In the genomic region with DNA sequence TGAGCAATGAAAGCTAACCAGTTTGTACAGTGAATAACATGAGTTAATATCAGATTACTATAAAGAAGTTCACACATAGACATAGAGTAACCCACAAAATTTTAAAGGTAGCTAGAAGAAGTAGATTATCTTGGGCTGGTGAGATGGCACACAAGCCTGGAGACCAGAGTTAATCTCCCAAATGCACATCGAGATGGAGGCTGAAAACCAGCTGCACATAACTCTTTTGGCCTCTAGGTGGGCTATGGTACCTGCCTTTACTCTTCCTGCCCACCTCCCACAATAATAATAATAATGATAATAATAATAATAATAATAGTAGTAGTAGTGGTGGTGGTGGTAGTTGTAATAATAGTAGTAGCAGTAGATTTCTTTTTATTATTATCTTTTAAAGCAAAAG, we compare ENCODE assay signal across 26 mouse cellular contexts. TPM values are rescaled to one million over a fixed set of nuclear protein-coding genes. Genes with fewer than 3 reads are reported as not detected.
A peak's percentile ranks its signal among the peaks of the same experiment; 100 is the strongest.
DNase-seq lines count a peak whose midpoint lies in the region; ATAC-seq and TF ChIP-seq lines count a peak whose summit lies in the region.
"Had no signal": no experiment of that assay in that cellular context is flagged by ENCODE, and none has a peak within 500 bp of the region (broad histone marks: within the 10 kb centered on the region; RNA-seq: fewer than 3 reads in every experiment).

No protein-coding gene starts in this region.

- no peaks in the 10 kb centered on the region for H3K4me1 ChIP-seq in intestine, postnatal 0 days (replicated peaks; ENCODE audit: control insufficient read depth, insufficient read depth, low read length)
- H3K4me1 ChIP-seq in intestine, embryonic 16.5 days (ENCODE audit: control insufficient read depth, insufficient read depth, low read length), result no peaks in the 10 kb centered on the region
- 0 out of 2 replicates have a peak, but pooled peaks cover 4% of the 10 kb centered on the region for H3K4me1 ChIP-seq in E14TG2a.4 (replicated peaks; ENCODE audit: low read depth, low read length)
- H3K4me1 ChIP-seq: heart, embryonic 15.5 days; stomach, embryonic 15.5 days had no signal

- H3K36me3 ChIP-seq in intestine, postnatal 0 days (ENCODE audit: control insufficient read depth, insufficient read depth), result peaks cover 47% of the 10 kb centered on the region
- H3K36me3 ChIP-seq in intestine, embryonic 16.5 days (ENCODE audit: control insufficient read depth, insufficient read depth, low read length), result peaks cover 3% of the 10 kb centered on the region; the same call in 1 of the 2 replicates
- H3K36me3 ChIP-seq in E14TG2a.4 (ENCODE audit: insufficient read depth, low read length), result peaks cover 69% of the 10 kb centered on the region

- H3K27me3 ChIP-seq in intestine, postnatal 0 days (replicated peaks; ENCODE audit: control insufficient read depth, insufficient read depth, low read length), result no peaks in the 10 kb centered on the region
- H3K27me3 ChIP-seq in intestine, embryonic 16.5 days (replicated peaks; ENCODE audit: control insufficient read depth, insufficient read depth, low read length), result no peaks in the 10 kb centered on the region
- H3K27me3 ChIP-seq in E14TG2a.4 (ENCODE audit: insufficient read depth, low read length), result no peaks in the 10 kb centered on the region
- H3K27me3 ChIP-seq: heart, embryonic 15.5 days; stomach, embryonic 15.5 days had no signal

- no peak overlapping the region for H3K4me3 ChIP-seq in intestine, postnatal 0 days (ENCODE audit: low read depth, low read length)
- H3K4me3 ChIP-seq in intestine, embryonic 16.5 days (ENCODE audit: low read length), result no peak overlapping the region
- H3K4me3 ChIP-seq in E14TG2a.4 (replicated peaks; ENCODE audit: low read length), result no peak overlapping the region
- H3K4me3 ChIP-seq: gastrocnemius, adult 2 months; heart, embryonic 15.5 days; stomach, embryonic 15.5 days had no signal

- 0 out of 2 replicates have a peak, but pooled peaks have one; percentile 11 for TF ChIP-seq CTCF in intestine, postnatal 0 days (IDR thresholded peaks at IDR 0.05; ENCODE audit: low read depth)
- TF ChIP-seq CTCF in E14TG2a.4 (conservative IDR thresholded peaks at IDR 0.05; ENCODE audit: low read length), result peak; percentile 17; the same call in 1 of the 2 replicates
- peak; percentile 6; the same call in 1 of the 2 replicates for TF ChIP-seq CTCF in brain, embryonic 14.5 days (IDR thresholded peaks at IDR 0.05; ENCODE audit: borderline replicate concordance, extremely low read depth, insufficient read depth, insufficient read length)

- ATAC-seq in intestine, postnatal 0 days, result no peak
- no peak for ATAC-seq in intestine, embryonic 16.5 days
- ATAC-seq in megakaryocyte progenitor cell, adult 5-6 weeks (replicated peaks; ENCODE audit: poor library complexity), result peak; percentile 52; the same call in 1 of the 2 replicates
- no peak for ATAC-seq in inflammation-experienced regulatory T-cells, adult 6 months
- no peak for ATAC-seq in cerebellum, adult (ENCODE audit: insufficient number of reproducible peaks, low FRiP score, low TSS enrichment)
- ATAC-seq: activated CD4-positive, CD25-positive, alpha-beta regulatory T cell, adult 4 months; forebrain, embryonic 14.5 days; hindbrain, postnatal 0 days had no signal

- no peak for TF ChIP-seq POLR2A in brain, embryonic 14.5 days (IDR thresholded peaks at IDR 0.05; ENCODE audit: borderline replicate concordance, extremely low read depth, insufficient read depth, insufficient read length, poor library complexity, severe bottlenecking)

- WGBS in intestine, postnatal 0 days, result 71% methylated on average over 1 of the region's 1 CpGs
- WGBS in intestine, embryonic 16.5 days, result 83% methylated on average over 1 of the region's 1 CpGs

- no peak overlapping the region for H3K9ac ChIP-seq in intestine, postnatal 0 days (ENCODE audit: low read depth, low read length)
- no peak overlapping the region for H3K9ac ChIP-seq in intestine, embryonic 16.5 days (ENCODE audit: low read depth, low read length)
- H3K9ac ChIP-seq: heart, embryonic 15.5 days; stomach, embryonic 15.5 days had no signal

- no peak overlapping the region for H3K4me2 ChIP-seq in intestine, postnatal 0 days (replicated peaks; ENCODE audit: low read depth)
- H3K4me2 ChIP-seq in intestine, embryonic 16.5 days (ENCODE audit: low read depth, low read length), result no peak overlapping the region
- H3K4me2 ChIP-seq: heart, embryonic 15.5 days; stomach, embryonic 15.5 days had no signal

- DNase-seq in brain, embryonic 14.5 days (ENCODE audit: low read depth), result no peak
- no peak for DNase-seq in urinary bladder, postnatal 14 days (ENCODE audit: low spot score)
- DNase-seq: adrenal gland, adult 8-10 months; cerebellum, adult 11 months; cerebellum, adult 9-10 months; cerebellum, postnatal 36 days; gastrocnemius, adult 2 months; gastrocnemius, postnatal 36 days; kidney, adult 11 months; kidney, postnatal 14 days; left cerebral cortex, postnatal 4 days; lung, adult 2 months; midbrain, embryonic 14.5 days; right cerebral cortex, postnatal 14 days; thymus, postnatal 14 days had no signal

- no peaks in the 10 kb centered on the region for H3K9me3 ChIP-seq in intestine, postnatal 0 days (ENCODE audit: control insufficient read depth)
- no peaks in the 10 kb centered on the region for H3K9me3 ChIP-seq in intestine, embryonic 16.5 days (ENCODE audit: control insufficient read depth, low read length)
- no peaks in the 10 kb centered on the region for H3K9me3 ChIP-seq in E14TG2a.4 (ENCODE audit: low read length)
- H3K9me3 ChIP-seq: heart, embryonic 15.5 days; stomach, embryonic 15.5 days had no signal

- no peak overlapping the region for H3K27ac ChIP-seq in intestine, postnatal 0 days (ENCODE audit: low read depth, low read length)
- H3K27ac ChIP-seq in intestine, embryonic 16.5 days (ENCODE audit: low read length), result no peak overlapping the region
- H3K27ac ChIP-seq: gastrocnemius, adult 2 months; heart, embryonic 15.5 days; hindbrain, postnatal 0 days; stomach, embryonic 15.5 days had no signal

RNA-seq across cellular contexts. Expression of gene Cep57, which starts 32.6 kb away (rescaled TPM):
- 26.5 and 28.2 TPM in 2 replicates for polyA plus RNA-seq in intestine, postnatal 0 days (2015; fragmentation: Nextera tagmentation; extraction: Ambion mirVana)
- polyA plus RNA-seq in intestine, embryonic 16.5 days (2015; fragmentation: Nextera tagmentation; extraction: Ambion mirVana), result 40.7 and 41.9 TPM in 2 replicates
- 34.7 and 40.4 TPM in 2 replicates for polyA plus RNA-seq in brain, embryonic 14.5 days (2012; rRNA removed)
- total RNA-seq in megakaryocyte progenitor cell, adult 5-6 weeks (2015), result 61.9 and 75.1 TPM in 2 replicates
- total RNA-seq in megakaryocyte progenitor cell, adult 5-6 weeks (2017), result 66.5 and 81.3 TPM in 2 replicates
- 10 to 100 TPM; 42.7 to 62.0 (median 49.0) TPM for polyA plus RNA-seq in inflammation-experienced regulatory T-cells, adult 6 months (2017; shearing (Covaris generic))

RNA-seq across cellular contexts. Expression of gene Fam76b, which starts 33.2 kb away (rescaled TPM):
- 10.9 and 11.9 TPM in 2 replicates for polyA plus RNA-seq in intestine, postnatal 0 days (2015; fragmentation: Nextera tagmentation; extraction: Ambion mirVana)
- polyA plus RNA-seq in intestine, embryonic 16.5 days (2015; fragmentation: Nextera tagmentation; extraction: Ambion mirVana), result 12.5 and 14.8 TPM in 2 replicates
- polyA plus RNA-seq in brain, embryonic 14.5 days (2012; rRNA removed), result 35.9 and 44.6 TPM in 2 replicates
- 44.1 and 51.4 TPM in 2 replicates for total RNA-seq in megakaryocyte progenitor cell, adult 5-6 weeks (2015)
- 60.5 and 70.5 TPM in 2 replicates for total RNA-seq in megakaryocyte progenitor cell, adult 5-6 weeks (2017)
- polyA plus RNA-seq in inflammation-experienced regulatory T-cells, adult 6 months (2017; shearing (Covaris generic)), result 10 to 100 TPM; 14.3 to 20.9 (median 14.6) TPM

RNA-seq across cellular contexts. Expression of gene Mtmr2, which starts 46.1 kb away (rescaled TPM):
- 32.1 and 32.8 TPM in 2 replicates for polyA plus RNA-seq in intestine, postnatal 0 days (2015; fragmentation: Nextera tagmentation; extraction: Ambion mirVana)
- 61.4 and 62.7 TPM in 2 replicates for polyA plus RNA-seq in intestine, embryonic 16.5 days (2015; fragmentation: Nextera tagmentation; extraction: Ambion mirVana)
- 20.8 and 24.8 TPM in 2 replicates for polyA plus RNA-seq in brain, embryonic 14.5 days (2012; rRNA removed)
- total RNA-seq in megakaryocyte progenitor cell, adult 5-6 weeks (2015), result 36.5 and 43.8 TPM in 2 replicates
- 55.3 and 62.6 TPM in 2 replicates for total RNA-seq in megakaryocyte progenitor cell, adult 5-6 weeks (2017)
- 10 to 100 TPM; 22.9 to 35.0 (median 34.2) TPM for polyA plus RNA-seq in inflammation-experienced regulatory T-cells, adult 6 months (2017; shearing (Covaris generic))
